Mouse (Mus musculus): ENCODE results near the gene Psme2b.

Gene Psme2b

DNA sequence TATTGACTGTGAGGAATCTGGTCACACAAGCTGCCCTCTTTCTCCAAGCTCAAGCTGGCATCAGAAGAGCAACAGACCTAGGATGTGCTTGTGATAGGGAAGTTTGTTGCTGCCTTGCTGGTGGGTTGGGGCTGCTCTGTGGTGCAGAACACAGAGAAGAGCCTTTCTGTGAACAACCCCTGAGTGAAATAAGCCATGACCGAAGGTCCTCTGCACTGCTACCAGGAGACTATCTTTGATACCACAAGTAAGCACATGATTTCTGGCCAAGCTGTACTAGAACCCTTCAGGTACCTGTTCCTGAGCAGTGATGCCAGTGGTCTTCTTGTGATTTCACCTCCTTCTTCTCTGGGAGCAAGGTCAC, 44.4 kb downstream of the Psme2b start:
- peak; percentile 65 to 66 for DNase-seq (ENCODE audit: low spot score in 2 of 2)

DNA sequence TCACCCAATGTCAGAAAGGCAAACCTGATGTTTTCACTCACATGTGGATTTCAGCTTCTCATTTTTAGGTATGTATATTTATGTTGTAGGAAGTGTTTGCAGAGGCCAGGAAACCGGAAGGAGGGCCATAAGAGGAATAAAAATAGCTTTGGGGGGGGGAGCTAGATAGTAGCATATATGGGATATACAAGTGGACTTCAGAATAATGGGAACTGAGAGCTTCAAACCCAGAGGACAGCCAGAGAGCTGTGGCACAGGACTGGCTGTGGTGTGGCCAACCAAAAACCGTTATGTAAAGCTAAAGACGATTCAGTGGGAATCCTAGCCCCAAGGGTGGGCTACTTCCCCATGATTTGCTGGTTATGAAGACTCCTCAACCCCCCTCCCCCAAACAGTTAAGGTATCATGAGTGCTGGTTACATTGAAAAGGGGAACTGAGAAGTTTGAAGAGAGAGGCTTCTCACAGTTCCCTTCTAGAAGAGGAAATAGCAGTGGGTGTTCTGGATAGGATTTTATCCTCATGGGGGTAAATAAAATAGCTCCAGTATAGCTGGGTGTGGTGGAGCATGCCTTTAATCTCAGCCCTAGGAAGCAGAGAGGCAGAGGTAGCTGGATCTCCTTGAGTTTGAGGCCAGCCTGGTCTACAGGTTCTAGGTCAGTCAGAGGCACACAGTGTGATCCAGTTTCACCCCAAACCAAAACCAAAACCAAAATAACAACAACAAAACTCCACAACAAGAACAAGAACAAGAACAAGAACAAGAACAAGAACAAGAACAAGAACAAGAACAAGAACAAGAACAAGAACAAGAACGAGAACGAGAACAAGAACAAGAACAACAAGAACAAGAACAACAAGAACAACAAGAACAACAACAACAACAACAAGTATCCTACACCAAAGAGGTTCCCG, 45.1 kb downstream of the Psme2b start:
- DNase-seq (ENCODE audit: low spot score in 2 of 2), result peak; percentile 66 to 76

DNA sequence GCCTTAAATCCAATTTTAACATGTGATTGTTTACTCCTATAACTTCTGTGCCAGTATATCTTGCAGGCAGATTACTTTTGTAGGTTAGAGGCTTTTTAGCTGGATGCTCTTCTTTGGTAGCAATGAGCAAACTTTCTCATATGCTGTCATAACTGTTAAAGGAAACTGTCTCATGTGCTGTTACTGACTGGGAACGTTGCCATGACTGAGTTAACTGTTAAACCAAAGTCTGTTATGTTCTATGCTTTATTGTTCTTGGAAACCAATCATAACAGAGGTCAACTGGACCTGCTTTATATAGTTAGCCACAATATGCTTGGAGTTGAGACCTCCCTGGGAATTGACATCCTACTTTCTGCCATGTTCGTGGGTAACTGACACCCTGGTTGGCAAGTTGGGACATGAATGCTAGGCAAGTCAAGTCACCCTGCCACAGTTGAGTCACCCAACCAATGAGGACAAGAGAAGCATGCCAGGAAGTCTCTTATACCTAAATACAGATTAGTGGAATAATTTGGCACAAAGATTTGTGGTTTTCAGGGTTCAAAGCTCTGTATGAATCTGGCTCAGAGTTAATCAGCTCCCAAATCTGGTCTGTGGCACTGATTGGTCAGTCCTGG, 47.1 kb downstream of the Psme2b start:
- no peak for DNase-seq (ENCODE audit: low spot score in 2 of 2)

Measured in spleen, postnatal 36 days (tissue).